Mouse (Mus musculus) CH12F3 (cell line): ENCODE data around the gene Gm21870.
"Not testable (repeated sequence)": the region's sequence is repeated elsewhere in the genome, so short reads cannot be mapped to it uniquely, and the experiment has no call there.

ENCODE experiments used
- in situ Hi-C: fragments of 300-500 bp; cut with MboI; formaldehyde crosslinking; loops from 2 replicates; pipeline ENCODE4 v1.14.3; 2020; ENCODE audit warnings: low sequenced_read_pairs

The Gm21870 gene

GRCm38 (mm10) chrX:33986716-33987115 is at the start of gene Gm21870:
Gene Gm21870, minus strand, starts transcription at chrX:33986816.
- in situ Hi-C loops, result not testable (repeated sequence)

- in situ Hi-C loops, result not testable (repeated sequence)
Observed at GRCm38 (mm10) chrX:33956440-33956839, 30.2 kb downstream of the Gm21870 start, which contains the start of gene Btbd35f6. Gene Btbd35f6, minus strand, starts transcription at chrX:33956540.
